Mouse (Mus musculus): ENCODE data around the gene Dcxr. TPM values are rescaled to one million over a fixed set of nuclear protein-coding genes. Genes with fewer than 3 reads are reported as not detected.
"Not testable (repeated sequence)": the region's sequence is repeated elsewhere in the genome, so short reads cannot be mapped to it uniquely, and the experiment has no call there.

Gene Dcxr
- 10 to 100 TPM; 17.0 to 20.9 TPM for polyA plus RNA-seq (2017; shearing (Covaris generic))

DNA sequence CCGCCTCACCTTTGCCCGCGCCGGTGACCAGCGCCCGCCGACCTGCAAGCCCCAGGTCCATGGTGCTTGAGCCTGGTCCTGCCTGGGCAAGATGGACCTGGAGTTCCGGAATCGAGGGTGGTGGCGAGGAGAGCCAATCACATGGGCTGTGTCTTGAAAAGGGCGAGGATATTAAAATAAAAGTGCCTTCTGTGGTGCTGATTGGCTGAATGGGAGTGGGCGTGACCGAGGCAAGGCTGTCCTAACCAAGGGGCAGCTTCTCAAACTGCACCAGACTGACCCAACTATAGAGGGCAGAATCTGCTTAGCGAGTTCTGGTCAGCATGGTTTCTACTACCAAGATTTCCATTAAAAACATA is at the start of gene Dcxr:
Gene Dcxr, minus strand, starts transcription at position 113 of the 359 bp plus-strand sequence.
- peak; percentile 88 for ATAC-seq

DNA sequence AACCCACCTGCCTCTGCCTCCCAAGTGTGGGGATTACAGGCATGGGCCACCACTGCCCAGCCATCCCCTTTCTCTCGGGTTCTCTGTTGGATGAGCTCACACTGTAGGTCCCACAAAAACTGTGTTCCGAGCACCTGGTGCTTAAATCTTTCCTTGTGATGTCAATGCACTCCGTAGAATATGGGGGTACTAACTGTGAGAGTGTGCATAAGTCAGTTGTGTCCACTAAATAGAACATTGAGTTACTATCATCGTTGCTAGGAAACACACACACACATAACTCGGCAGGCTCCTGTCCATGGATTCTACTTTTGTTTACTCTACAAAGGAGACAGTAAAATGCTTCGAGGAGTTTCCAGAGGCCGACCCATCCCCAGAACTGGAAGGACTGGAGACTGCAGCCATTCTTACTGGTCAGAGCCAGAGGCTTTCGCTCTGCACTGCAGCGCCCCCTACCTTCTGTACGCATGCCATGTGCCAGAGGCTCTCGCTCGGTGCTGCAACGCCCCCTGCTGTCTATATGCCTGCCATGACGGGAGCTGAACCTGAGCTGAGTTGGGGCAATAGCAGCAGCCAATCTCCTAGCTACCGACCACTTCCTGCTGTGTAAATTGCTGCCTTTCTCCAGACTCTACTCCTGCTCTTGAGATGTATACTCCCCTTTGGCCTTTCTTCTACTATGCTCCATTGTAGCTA is 48.8 kb upstream of the Dcxr start:
- ATAC-seq = peak; percentile 98

DNA sequence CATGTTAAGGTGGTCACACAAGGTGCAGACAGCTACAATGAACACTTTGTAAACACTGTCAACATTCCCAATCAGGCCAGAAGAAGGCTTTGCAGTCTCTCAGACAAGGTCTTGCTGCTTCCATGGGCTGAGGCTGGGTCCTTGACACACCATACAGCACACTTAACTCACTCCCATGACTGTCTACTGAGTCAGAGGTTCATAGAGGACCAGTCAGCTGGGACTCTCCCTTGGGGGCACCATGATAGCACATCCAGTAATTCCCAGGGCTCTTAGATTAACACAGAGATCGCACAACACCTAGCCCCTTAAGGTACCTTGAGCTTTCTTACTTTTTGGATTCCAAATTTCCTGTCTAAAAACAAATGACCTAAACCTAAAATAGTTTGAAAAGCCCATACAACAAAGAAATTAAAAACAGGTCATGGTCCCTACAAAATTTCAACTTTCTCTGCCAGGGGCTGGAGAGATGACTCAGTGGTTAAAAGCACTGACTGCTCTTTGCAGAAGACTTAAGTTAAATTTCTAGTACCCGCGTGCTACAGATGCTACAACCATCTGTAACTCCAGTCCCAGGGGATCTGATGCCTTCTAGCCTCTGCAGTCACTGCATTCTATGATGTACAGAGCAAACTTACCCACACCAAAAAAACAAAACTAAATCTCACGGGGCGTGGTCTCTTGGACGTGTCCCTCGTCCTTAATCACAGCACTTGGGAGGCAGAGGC is 46.5 kb upstream of the Dcxr start:
- ATAC-seq = no peak

DNA sequence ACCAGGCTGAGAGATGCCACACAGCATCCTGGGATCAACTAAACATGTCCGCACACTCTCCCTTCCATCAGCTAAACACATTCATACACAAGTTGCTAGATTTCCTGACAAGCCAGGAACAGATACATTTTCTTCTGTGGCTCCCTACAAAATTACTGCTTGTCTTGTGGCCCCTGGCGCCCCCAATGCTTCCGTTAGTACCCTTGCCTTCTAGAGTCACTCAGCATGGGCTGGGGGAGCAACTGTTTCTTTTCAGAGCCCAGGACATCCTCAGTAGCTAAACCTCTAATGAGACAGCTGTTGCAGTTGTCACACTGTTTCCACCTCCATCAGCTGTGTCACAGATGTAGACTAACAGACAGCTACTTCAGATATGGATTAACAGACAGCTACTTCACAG is 45.7 kb upstream of the Dcxr start:
- no peak for ATAC-seq

DNA sequence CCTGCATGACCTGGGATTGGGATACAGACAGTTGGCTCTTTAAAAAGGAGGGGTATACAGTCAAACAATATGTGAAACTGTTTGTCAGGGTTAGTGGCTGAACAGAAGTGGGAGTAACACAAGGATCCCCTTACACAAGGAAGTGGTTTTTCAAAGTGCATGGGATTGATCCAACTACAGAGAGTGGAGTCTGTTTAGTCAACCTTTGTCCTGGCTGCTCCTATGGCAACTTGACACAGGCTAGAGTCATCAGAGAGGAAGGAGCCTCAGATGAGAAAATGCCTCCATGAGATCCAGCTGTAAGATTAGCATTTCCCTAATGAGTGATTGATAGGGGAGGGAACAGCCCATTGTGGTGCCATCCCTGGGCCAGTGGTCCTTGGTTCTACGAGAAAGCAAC is 41.1 kb upstream of the Dcxr start:
- no peak for ATAC-seq

DNA sequence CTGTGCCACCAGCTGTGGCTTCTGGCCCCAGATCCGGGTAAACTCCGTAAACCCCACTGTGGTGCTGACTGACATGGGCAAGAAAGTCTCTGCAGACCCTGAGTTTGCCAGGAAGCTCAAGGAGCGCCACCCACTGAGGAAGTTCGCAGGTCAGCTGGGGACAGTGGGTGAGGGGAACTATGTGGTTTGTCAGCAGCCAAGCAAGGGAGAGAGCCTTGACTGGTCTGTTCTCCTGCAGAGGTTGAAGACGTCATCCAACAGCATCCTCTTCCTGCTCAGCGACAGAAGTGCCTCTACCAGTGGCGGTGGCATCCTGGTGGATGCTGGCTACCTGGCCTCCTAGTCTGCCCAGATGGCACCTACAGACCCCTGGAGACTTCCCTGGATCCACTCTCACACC is 39.9 kb upstream of the Dcxr start:
- ATAC-seq = peak; percentile 32

DNA sequence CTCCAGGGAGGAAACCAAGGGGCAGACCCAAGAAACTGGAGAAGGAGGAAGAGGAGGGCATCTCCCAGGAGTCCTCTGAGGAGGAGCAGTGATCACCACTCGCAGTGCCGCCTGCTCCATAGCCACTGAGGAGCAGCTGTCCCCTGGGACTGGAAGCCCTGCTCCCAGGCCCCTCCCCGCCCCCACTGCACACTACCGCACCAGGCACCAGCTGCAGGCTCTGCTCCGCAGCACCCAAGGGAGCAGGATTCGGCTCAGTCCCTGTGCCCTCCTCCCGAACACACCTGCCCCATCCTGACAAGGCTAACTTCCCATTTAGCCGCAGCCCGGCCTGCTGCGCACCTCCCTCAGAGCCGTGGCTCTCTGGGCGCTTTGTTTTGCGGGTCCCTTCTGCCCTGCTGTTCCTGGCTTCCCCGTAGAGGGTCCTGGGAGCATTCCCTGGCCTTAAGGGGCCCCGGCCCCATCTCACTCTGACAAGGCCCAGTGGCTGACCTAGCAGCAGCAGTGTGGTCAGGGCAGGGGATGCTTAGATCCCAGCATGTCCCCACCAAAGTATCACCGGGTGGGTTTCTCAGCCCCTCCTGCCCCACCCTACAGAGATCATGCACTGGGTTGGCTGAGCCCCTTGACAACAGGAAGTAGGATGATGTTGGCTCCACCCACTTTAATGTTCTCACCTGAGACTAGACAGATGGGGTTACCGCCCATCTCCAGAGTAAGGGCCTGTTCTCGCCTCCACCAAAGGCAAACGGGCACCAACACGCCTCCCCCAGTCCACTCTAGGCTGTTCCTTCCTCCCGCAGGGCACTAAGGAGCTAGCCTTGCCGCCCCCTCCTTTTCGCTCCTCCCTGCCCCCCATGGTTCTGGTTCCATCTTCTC is 36.3 kb upstream of the Dcxr start:
- not testable (repeated sequence) for ATAC-seq

DNA sequence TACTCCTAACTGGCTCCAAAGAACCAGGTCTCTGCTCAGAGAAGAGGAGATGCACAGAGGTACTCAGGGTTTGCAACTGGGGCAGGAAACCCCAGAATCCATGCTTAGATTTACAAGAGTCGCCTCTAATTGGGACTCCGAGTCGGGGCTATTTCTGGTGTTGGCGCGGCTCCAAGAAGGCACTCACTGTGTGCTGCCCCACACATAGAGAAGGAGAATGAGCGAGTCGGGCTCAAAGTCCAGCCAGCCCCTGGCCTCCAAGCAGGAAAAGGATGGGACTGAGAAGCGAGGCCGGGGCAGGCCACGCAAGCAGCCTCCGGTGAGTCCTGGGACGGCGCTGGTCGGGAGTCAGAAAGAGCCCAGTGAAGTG is 35.6 kb upstream of the Dcxr start, which contains the start of gene Hmga1b:
Gene Hmga1b, plus strand, starts transcription at position 123 of the 370 bp plus-strand sequence.
- ATAC-seq = not testable (repeated sequence)

DNA sequence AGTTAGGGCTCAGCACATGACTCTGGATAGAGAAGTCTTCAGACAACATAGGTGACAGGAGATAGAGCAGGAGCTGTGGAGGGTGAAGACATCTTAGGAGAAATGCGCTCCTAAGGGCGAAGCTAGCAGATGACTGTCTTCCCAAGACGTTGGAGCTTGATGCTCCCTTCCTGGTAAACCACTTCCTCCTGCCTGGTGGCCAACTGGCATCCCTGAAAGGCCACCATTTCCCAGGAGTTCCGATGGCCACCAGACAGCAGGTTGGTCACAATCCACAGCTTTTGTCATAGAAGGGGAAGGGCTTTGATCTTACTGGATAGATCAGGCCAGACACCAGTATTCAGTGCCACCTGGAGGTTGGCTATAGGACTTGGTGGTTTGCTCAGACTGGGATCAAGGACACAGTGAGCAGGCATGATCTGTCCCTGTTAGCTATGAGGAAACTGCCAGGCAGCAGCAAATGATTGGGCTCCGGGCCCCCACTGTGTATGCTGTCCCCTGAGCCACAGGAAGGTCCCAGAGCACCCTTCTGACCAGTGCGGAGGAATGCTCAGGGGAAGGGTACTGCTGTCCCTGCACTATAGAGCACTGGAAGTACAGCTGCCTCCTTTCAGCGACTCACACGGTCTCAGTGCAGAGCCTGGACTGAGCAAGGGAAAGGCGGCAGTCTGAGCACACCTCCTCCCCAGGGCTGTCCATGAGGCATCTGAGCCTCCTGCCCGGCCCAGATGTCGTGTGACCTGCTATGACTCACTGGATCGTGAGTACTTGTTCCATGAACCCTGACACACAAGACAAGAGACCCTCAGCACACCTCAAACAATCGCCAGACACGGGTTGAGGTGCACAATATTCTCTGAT is 35.0 kb upstream of the Dcxr start:
- ATAC-seq = no peak

DNA sequence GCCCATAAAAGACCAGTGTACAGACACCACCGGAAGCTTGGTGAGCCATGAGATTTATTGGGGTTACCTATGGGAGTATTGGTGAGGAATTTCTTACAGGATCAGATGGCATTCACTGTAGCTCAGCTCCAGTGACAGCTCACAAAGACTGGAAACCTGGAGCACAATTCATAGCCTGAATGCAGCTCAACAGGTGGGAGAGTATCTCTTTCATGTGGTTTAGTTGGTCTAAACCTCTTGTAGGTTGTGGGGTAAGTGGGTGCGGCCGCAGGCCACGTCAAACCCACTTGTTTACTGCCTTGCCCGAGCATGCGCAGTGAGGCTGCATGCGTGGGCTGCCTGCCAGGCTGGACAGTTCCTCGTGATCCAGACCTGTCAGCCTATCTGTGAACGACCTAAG is 33.2 kb upstream of the Dcxr start:
- no peak for ATAC-seq

DNA sequence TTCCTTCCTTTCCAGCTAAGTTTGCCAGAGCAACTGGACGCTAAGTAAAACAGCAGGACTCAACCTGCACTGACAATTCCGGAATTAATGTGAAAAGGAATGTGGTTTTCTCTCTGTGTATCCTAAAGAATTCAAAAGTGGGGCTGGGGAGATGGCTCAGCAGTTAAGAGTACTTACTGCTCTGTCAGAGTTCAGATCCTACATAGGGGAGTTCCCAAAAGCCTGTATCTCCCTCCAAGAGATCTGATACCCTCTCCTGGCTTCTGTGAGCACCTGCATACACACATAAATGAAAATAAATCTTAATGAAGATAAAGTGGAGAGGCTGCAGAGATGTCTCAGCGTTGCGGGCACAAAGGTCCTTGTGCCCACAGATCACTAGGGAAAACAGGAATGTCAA is 24.5 kb upstream of the Dcxr start:
- ATAC-seq = no peak

DNA sequence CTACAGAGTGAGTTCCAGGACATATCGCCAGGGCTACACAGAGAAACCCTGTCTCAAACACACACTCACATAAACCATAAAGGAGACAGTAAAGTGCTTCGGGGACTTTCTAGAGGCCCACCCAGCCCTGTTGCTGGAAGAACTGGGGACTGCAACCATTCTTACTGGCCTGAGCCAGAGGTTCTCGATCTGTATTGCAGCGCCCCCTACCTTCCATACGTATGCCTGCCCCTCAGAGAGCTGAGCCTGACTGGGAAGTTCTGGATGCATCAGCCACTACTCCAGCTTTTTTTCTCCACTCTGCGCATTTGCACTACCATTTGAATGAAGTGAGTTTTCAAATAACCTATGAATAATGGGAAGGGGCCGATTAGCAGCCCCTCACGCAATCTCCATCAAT is 22.3 kb upstream of the Dcxr start:
- ATAC-seq = no peak

DNA sequence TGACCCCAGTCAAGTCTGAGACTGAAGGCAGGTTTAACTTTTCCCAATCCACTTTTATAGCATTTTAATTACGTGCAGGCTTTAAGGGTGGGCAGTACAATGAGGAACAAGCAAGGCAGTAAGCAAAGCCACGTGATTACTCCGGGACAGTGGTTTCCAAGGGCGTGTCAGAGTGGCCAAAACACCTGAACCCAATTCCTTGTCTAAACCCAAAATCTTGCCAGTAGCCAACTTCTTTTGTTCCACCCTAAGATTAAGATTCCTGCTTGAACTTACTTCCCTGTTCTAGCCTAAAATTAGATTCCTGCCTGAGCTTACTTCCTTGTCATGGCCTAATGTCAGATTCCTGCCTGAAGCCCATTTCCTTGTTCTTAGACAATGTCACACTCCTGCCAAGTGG is 20.9 kb upstream of the Dcxr start:
- ATAC-seq = no peak

DNA sequence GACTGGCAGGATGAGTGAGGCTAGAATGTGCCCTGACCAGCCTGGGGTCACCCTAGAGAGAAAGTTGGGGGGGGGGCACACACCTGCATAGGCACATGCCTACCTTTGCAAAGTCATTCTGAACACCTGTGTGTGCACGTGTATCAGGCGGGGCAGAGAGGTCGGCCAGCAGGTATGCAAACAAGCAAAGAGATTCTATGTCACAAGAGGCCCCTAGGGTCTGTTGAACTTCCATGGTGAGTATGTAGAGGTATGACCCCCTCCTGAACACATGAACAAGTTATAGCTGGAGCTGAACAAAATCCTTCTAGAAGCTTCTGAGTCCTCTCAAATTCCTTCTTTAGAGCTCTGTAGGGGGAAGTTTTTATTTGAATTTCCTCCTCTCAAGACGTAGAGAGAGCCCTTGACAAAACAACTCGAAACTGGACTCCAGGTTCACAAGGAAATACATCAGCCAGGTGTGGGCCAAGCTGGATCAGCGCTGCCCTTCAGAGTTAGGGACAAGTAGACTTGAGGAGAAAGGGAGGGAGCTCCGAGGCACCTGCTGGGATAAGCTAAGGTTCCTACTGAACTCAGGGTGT is 17.1 kb upstream of the Dcxr start:
- ATAC-seq = no peak

DNA sequence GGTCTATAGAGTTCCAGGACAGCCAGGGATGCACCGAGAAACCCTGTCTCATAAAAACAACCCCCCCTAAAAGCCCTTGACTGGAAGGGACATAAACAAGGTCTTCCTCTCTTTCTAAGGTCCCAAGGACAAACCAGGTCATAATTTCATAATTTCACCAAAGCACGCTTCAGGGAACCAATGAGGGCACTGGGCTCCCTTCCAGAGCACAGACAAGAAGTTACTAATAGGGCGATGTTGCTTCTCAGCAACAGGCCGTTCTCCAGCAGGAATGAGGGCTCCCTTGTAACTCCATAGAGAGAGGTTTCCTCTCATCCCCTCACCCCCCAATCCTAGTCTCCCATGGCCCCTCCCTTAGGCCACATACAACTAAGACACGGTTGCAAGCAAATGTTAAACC is 13.9 kb upstream of the Dcxr start:
- no peak for ATAC-seq

DNA sequence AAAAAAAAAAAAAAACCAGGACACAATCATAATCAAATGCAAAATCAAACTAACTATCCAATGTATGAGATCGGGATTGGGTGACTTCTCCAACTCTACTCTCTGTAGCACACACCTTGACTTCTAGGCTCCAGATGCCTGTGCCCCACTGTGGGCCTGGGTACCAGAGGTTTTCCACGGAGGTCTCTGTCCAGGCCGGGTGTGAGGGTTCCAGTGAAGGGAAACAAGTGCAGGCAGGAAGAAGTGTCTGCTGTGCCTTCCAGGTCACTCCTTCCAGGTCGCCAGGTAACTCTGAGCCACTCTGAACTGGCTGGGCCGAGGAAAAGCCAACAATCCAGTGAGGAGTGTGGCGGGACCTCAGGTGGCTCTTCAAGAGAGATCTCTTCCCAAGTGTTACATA is 9.3 kb upstream of the Dcxr start:
- ATAC-seq = no peak

DNA sequence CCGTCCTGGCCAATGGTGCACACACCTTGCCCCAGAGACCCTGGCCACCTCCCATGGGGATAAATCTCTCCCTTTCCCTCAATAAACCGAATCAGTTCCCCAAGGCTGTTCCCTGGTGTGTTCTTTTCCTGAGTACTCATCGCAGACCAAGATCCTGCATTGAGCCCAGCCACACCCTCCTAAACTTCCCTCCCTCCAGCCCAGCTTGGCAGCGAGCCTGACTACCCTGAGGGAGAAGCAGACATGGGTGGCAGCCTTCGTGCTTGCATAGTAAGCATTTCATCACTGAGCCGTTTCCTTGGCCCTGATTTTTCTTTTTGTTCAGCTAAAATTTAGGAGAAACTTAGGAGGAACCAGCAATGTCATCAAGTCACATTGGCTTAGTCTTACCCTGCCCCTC is 6.4 kb upstream of the Dcxr start:
- ATAC-seq = no peak

DNA sequence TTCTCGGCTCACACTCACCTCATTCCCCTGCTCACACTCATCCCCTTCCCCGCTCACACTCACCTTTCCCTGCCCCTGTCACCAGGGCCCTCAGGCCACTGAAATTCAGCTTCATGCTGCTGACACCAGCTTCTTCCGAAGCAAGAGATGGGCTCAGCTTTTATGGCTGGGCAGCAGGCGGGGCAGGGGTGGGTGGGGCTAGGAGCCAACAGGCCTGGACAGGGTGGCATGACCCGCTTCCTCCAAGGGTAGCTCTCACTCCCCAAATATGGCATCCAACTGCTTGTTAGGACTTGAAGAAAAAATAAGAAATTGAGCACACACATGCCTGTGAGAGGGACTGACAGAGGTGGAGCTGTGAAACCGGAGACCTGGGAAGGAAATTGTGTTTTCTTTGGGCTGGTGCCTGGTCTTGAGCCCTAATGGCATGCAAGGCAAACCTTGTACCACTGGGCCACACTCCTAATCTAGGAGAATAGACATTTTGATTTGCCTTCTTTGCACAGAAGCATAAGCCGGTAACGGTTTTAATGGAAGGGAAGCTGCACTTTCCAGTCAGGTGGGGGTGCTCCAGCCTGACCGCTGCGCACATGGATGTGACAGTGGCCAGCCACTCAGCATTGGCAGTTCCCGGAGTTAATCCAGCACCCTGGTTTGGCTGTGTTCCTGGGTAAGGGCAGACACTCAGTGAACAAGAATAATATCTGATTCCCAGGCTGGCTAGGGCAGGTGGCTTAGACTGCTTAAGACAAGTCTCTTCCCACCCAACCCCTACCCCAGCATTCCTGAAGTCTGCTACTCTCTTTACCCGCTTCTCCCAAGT is 5.0 kb upstream of the Dcxr start, which contains the start of gene Cbr2:
Gene Cbr2, minus strand, starts transcription at position 257 of the 823 bp plus-strand sequence.
- ATAC-seq = no peak

DNA sequence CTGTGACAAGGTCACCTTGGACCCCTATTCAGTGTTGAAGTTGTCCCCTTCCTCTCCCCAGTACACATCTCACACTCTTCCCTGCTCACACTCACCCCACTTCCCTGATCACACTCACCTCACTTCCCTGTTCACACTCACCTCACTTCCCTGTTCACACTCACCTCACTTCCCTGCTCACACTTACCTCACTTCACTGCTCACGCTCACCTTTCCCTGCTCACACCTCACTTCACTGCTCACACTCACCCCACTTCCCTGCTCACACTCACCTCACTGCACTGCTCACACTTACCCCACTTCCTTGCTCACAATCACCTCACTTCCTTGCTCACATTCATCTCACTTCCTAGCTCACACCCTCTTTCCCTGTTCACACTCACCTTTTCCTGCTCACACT is 4.3 kb upstream of the Dcxr start:
- ATAC-seq = no peak

DNA sequence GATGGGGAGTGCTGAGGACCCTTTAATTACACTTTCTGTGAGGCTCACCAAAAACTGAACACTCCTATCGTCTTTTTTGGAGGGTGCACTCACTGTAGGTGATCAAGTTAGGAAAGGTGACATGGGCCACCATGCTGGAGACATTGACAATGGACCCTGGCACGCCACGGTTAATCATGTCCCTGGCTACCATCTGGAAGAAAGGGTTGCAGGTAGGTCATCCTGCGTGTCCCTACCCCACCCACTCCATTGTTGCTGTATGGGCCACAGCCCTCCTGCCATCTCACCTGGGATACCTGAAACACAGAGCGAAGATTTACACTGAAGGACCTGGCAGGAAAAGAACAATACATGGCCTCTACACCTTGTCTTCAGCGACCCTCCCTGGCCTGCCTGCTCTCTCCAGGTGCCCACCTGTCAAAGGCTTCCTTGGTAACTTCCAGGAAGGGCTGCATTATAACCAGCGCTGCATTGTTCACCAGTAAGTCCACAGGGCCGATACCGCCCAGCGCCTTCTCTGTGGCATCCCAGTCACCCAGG is 3.3 kb upstream of the Dcxr start:
- ATAC-seq = no peak

Data from activated CD4-positive, CD25-positive, alpha-beta regulatory T cell, adult 4 months (primary cell).